Mouse (Mus musculus) heart, embryonic 15.5 days (tissue): Measurements from ENCODE around the gene Wnt1. TPM values are rescaled to one million over a fixed set of nuclear protein-coding genes. Genes with fewer than 3 reads are reported as not detected.

Experiments used
- ATAC-seq: fragments of 200-750 bp; cut with Nextera tagmentation; replicated peaks from 2 replicates; pipeline ENCODE4 v1.8.0; 2017; ENCODE audit warnings: low read depth, moderate TSS enrichment; ENCODE audit not compliant: insufficient number of reproducible peaks, insufficient read depth, low FRiP score
- H3K27ac ChIP-seq: fragments of 300-500 bp; sonication (generic); 2 replicates; pipeline ENCODE4 v1.5.1; 2015; ENCODE audit warnings: mild to moderate bottlenecking, inconsistent platforms
- H3K27me3 ChIP-seq: fragments of 300-500 bp; sonication (generic); 2 replicates; pipeline ENCODE4 v1.6.1; 2015; ENCODE audit warnings: inconsistent platforms
- H3K36me3 ChIP-seq: fragments of 300-500 bp; sonication (generic); 2 replicates; pipeline ENCODE4 v1.6.1; 2015; ENCODE audit warnings: mild to moderate bottlenecking, inconsistent platforms
- H3K4me1 ChIP-seq: fragments of 300-500 bp; sonication (generic); replicated peaks from 2 replicates; pipeline ENCODE4 v1.6.1; 2015; ENCODE audit warnings: inconsistent platforms
- H3K4me2 ChIP-seq: fragments of 300-500 bp; sonication (generic); 2 replicates; pipeline ENCODE4 v1.6.1; 2015; ENCODE audit warnings: inconsistent platforms, mild to moderate bottlenecking, moderate library complexity
- H3K4me3 ChIP-seq: fragments of 300-500 bp; sonication (generic); 2 replicates; pipeline ENCODE4 v1.5.1; 2015; ENCODE audit warnings: mild to moderate bottlenecking, inconsistent platforms
- H3K9ac ChIP-seq: fragments of 300-500 bp; sonication (generic); 2 replicates; pipeline ENCODE4 v1.6.1; 2015; ENCODE audit warnings: mild to moderate bottlenecking, inconsistent platforms
- H3K9me3 ChIP-seq: fragments of 300-500 bp; sonication (generic); replicated peaks from 2 replicates; pipeline ENCODE4 v1.6.1; 2016; ENCODE audit warnings: inconsistent platforms
- WGBS: fragments of 180-500 bp; shearing (Covaris S2); methylation state at CpG from one replicate; pipeline ENCODE4 v1.1.7; 2015; ENCODE audit warnings: mixed read lengths; 5-methylcytosine and 5-hydroxymethylcytosine counted together
- polyA plus RNA-seq: library from polyadenylated mRNA; unstranded; fragments of >200 nt; fragmentation: Nextera tagmentation; extraction: Ambion mirVana; gene quantifications from 2 replicates; pipeline ENCODE4 v1.2.1, GENCODE M21; 2015

Wnt1 gene
- polyA plus RNA-seq, 1 experiment from 2014 or later: not detected

GRCm38 (mm10) chr15:98839161-98839560 lies 49.5 kb downstream of the Wnt1 start:
- no peak overlapping the region for H3K4me2 ChIP-seq
- no peaks in the 10 kb centered on the region for H3K9me3 ChIP-seq
- H3K4me1 ChIP-seq: peaks cover 7% of the 10 kb centered on the region
- H3K27me3 ChIP-seq: no peaks in the 10 kb centered on the region
- no peak overlapping the region for H3K9ac ChIP-seq
- no peak overlapping the region for H3K4me3 ChIP-seq
- peaks cover 99% of the 10 kb centered on the region for H3K36me3 ChIP-seq
- 93% methylated on average over 14 of the region's 14 CpGs for WGBS
- no peak overlapping the region for H3K27ac ChIP-seq
- ATAC-seq: no peak

- Histone ChIP-seq H3K9me3 (no peaks in the 10 kb centered on the region), H3K4me3 (no peak overlapping the region), H3K4me1 (peaks cover 7% of the 10 kb centered on the region), H3K36me3 (peaks cover 99% of the 10 kb centered on the region), H3K27ac (no peak overlapping the region), H3K9ac (no peak overlapping the region), H3K4me2 (no peak overlapping the region), H3K27me3 (no peaks in the 10 kb centered on the region)
- WGBS: 92% methylated on average over 30 of the region's 30 CpGs
- no peak for ATAC-seq
Measured at GRCm38 (mm10) chr15:98839671-98840585, 50.3 kb downstream of the Wnt1 start.

Other genes starting within 250 kb of the Wnt1 start
- 33.2 and 38.0 TPM in 2 replicates for gene Ccnt1, start 218.9 kb upstream of the Wnt1 start, polyA plus RNA-seq
- 0.40 and 0.74 TPM in 2 replicates for gene 4930415O20Rik, start 218.9 kb upstream of the Wnt1 start, polyA plus RNA-seq
- 36.5 and 43.0 TPM in 2 replicates for gene Adcy6, start 179.8 kb upstream of the Wnt1 start, polyA plus RNA-seq
- 8.7 and 12.8 TPM in 2 replicates for gene Cacnb3, start 159.0 kb upstream of the Wnt1 start, polyA plus RNA-seq
- gene Ddx23, start 127.0 kb upstream of the Wnt1 start, polyA plus RNA-seq: 16.1 and 17.8 TPM in 2 replicates
- 1.1 and 1.2 TPM in 2 replicates for gene Rnd1, start 112.4 kb upstream of the Wnt1 start, polyA plus RNA-seq
- 0.87 and 1.0 TPM in 2 replicates for gene Ccdc65, start 81.7 kb upstream of the Wnt1 start, polyA plus RNA-seq
- gene Fkbp11, start 61.7 kb upstream of the Wnt1 start, polyA plus RNA-seq: 20.9 and 26.6 TPM in 2 replicates
- 29.5 and 41.5 TPM in 2 replicates for gene Arf3, start 26.6 kb upstream of the Wnt1 start, polyA plus RNA-seq
- 0.46 TPM in 1 of 2 replicates, not detected in the other for gene Wnt10b, start 11.7 kb upstream of the Wnt1 start, polyA plus RNA-seq
- gene Ddn, start 19.6 kb downstream of the Wnt1 start, polyA plus RNA-seq: 0.32 and 0.66 TPM in 2 replicates
- gene Prkag1, start 41.7 kb downstream of the Wnt1 start, polyA plus RNA-seq: 93.5 and 100 TPM in 2 replicates
- 7.6 and 9.3 TPM in 2 replicates for gene Kmt2d, start 81.3 kb downstream of the Wnt1 start, polyA plus RNA-seq
- gene Rhebl1, start 104.7 kb downstream of the Wnt1 start, polyA plus RNA-seq: 5.9 and 6.7 TPM in 2 replicates
- 2.1 and 4.2 TPM in 2 replicates for gene Dhh, start 108.7 kb downstream of the Wnt1 start, polyA plus RNA-seq
- 10.7 and 13.7 TPM in 2 replicates for gene Lmbr1l, start 128.4 kb downstream of the Wnt1 start, polyA plus RNA-seq
- gene Tuba1b, start 144.7 kb downstream of the Wnt1 start, polyA plus RNA-seq: 1,310 and 1,493 TPM in 2 replicates
- not detected in 2 replicates for gene Gm49450, start 163.7 kb downstream of the Wnt1 start, polyA plus RNA-seq
- gene Tuba1a, start 163.8 kb downstream of the Wnt1 start, polyA plus RNA-seq: 719 and 906 TPM in 2 replicates
- gene Tuba1c, start 240.0 kb downstream of the Wnt1 start, polyA plus RNA-seq: 117 and 139 TPM in 2 replicates